Mouse (Mus musculus) thymus, adult 2 months (tissue): ENCODE results near the gene Slc6a18. TPM values are rescaled to one million over a fixed set of nuclear protein-coding genes. Genes with fewer than 3 reads are reported as not detected.

Source experiments
- DNase-seq: peaks from one replicate; pipeline ENCODE4 v3.0.0; 2021
- H3K27ac ChIP-seq: fragments of 200-500 bp; 2 replicates; pipeline ENCODE4 v1.5.1; 2012; ENCODE audit warnings: low read length, control low read depth; ENCODE audit not compliant: control insufficient read depth, insufficient read depth
- H3K27me3 ChIP-seq: fragments of 200-500 bp; 2 replicates; pipeline ENCODE4 v1.6.1; 2012; ENCODE audit warnings: mild to moderate bottlenecking, low read length, moderate library complexity, mixed read lengths; ENCODE audit not compliant: control insufficient read depth, insufficient read depth
- H3K36me3 ChIP-seq: fragments of 200-500 bp; 2 replicates; pipeline ENCODE4 v1.6.1; 2012; ENCODE audit warnings: mild to moderate bottlenecking, low read length, moderate library complexity; ENCODE audit not compliant: control insufficient read depth, insufficient read depth
- H3K4me1 ChIP-seq: fragments of 200-500 bp; replicated peaks from 2 replicates; pipeline ENCODE4 v1.6.1; 2012; ENCODE audit warnings: low read length; ENCODE audit not compliant: control insufficient read depth, insufficient read depth
- H3K4me3 ChIP-seq: fragments of 200-500 bp; 2 replicates; pipeline ENCODE4 v1.5.1; 2012; ENCODE audit warnings: mild to moderate bottlenecking, low read length, control low read depth, moderate library complexity; ENCODE audit not compliant: control insufficient read depth, insufficient read depth
- CTCF ChIP-seq: fragments of 200-500 bp; IDR thresholded peaks from 2 replicates; pipeline ENCODE4 v1.5.1; 2012; ENCODE audit warnings: mild to moderate bottlenecking, control low read depth, low read length, moderate library complexity, borderline replicate concordance; ENCODE audit not compliant: control insufficient read depth, poor library complexity, insufficient read depth; ENCODE audit errors: extremely low read depth
- POLR2A ChIP-seq: fragments of 200-500 bp; IDR thresholded peaks from 2 replicates; pipeline ENCODE4 v1.6.1; 2012; ENCODE audit warnings: mild to moderate bottlenecking, low read length, control low read depth, moderate library complexity; ENCODE audit not compliant: control insufficient read depth, poor library complexity, insufficient read depth; ENCODE audit errors: extremely low read depth
- WGBS: fragments of 180-500 bp; shearing (Covaris S2); methylation state at CpG from one replicate; pipeline ENCODE4 v1.1.7; 2018; 5-methylcytosine and 5-hydroxymethylcytosine counted together
- polyA plus RNA-seq: library from polyadenylated mRNA; depleted of rRNA; stranded (reverse); fragments of >200 nt; gene quantifications from 2 replicates; pipeline ENCODE4 v1.2.3, GENCODE M21; 2012; rRNA removed

The Slc6a18 gene
- 0.15 and 0.26 TPM in 2 replicates for polyA plus RNA-seq

GRCm38 (mm10) chr13:73677853-73678252 is at the start of gene Slc6a18:
TSS of gene Slc6a18 (minus strand) at chr13:73678023.
- Histone ChIP-seq H3K4me1 (peaks cover 22% of the 10 kb centered on the region), H3K36me3 (peaks cover 8% of the 10 kb centered on the region), H3K27me3 (no peaks in the 10 kb centered on the region), H3K27ac (no peak within 1 kb of the TSS), H3K4me3 (no peak within 1 kb of the TSS)
- TF ChIP-seq POLR2A (no peak), CTCF (no peak)
- DNase-seq: no peak
- WGBS: 95% methylated on average over 3 of the region's 3 CpGs

DNA sequence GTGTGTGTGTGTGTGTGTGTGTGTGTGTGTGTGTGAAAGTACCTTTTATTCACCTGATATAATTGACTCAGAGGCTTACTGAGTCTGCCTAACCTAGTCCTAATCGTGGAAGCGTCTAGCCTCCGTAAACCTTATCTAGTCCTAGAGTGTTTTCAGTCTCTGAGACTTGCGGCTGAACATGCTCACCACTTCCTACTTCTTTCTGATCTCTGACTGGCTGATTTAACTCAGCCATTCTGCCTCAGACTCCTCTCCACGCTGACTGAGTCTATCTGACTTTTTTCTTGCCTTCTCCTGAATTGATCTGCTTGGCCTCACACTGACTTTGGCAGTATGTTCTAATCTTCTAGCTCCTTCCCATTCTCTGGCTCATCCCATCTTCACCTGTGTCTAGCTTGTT is 47.5 kb upstream of the Slc6a18 start:
- DNase-seq: peak; percentile 50
- H3K27ac ChIP-seq: no peak overlapping the region

DNA sequence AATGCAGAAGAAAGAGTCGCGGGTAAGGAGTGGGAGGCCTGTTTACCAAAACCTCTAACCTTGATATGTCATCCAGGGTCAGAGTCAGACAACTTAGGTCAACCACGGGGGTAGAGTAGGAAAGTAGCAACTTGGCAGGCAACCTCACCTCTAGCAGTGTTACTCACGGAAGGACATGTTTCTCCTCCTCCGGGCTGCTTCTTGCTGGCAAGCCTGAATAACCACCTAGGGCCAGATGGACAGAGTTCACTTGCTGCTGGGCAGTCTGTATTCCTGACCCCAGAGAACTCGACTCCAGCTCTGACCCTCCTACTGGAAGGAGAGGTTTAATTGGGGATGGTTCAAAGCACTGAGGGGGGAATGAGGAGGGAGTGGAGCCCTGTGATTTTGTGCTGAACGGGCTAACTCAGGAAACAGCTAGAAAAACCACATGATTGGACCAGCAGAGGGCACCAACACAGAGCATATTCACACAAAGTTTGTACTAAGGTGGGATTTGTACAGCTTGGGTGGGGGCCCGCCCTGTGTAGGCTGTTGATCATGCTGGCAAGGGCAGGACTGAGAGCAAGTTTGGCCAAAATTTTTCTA is 45.4 kb upstream of the Slc6a18 start:
- Histone ChIP-seq H3K4me3 (no peak overlapping the region), H3K4me1 (peaks cover 10% of the 10 kb centered on the region), H3K36me3 (no peaks in the 10 kb centered on the region), H3K27ac (no peak overlapping the region), H3K27me3 (no peaks in the 10 kb centered on the region; the same call in 1 of the 2 replicates)
- TF ChIP-seq POLR2A: no peak
- no peak for TF ChIP-seq CTCF
- peak; percentile 65 for DNase-seq
- 42% methylated on average over 8 of the region's 8 CpGs for WGBS

More for the DNA sequence above, 47.5 kb upstream of the Slc6a18 start:
- no peaks in the 10 kb centered on the region; the same call in 1 of the 2 replicates for H3K27me3 ChIP-seq
- H3K4me3 ChIP-seq: no peak overlapping the region
- 3% methylated on average over 5 of the region's 5 CpGs for WGBS
- H3K4me1 ChIP-seq: peaks cover 13% of the 10 kb centered on the region
- TF ChIP-seq CTCF: no peak
- no peak for TF ChIP-seq POLR2A
- no peaks in the 10 kb centered on the region for H3K36me3 ChIP-seq

- WGBS: 96% methylated on average over 4 of the region's 4 CpGs
Observed at GRCm38 (mm10) chr13:73720241-73720640, 42.4 kb upstream of the Slc6a18 start.

GRCm38 (mm10) chr13:73718225-73718624 is 40.4 kb upstream of the Slc6a18 start:
- DNase-seq: peak; percentile 83
- H3K27ac ChIP-seq: no peak overlapping the region
- H3K36me3 ChIP-seq: no peaks in the 10 kb centered on the region
- H3K4me3 ChIP-seq: no peak overlapping the region
- peaks cover 7% of the 10 kb centered on the region for H3K4me1 ChIP-seq
- WGBS: 8% methylated on average over 2 of the region's 2 CpGs
- H3K27me3 ChIP-seq: no peaks in the 10 kb centered on the region
- TF ChIP-seq POLR2A: no peak
- no peak for TF ChIP-seq CTCF

More at GRCm38 (mm10) chr13:73720241-73720640, 42.4 kb upstream of the Slc6a18 start:
- Histone ChIP-seq H3K4me1 (0 out of 2 replicates have a peak, but pooled peaks cover 4% of the 10 kb centered on the region), H3K27ac (no peak overlapping the region), H3K36me3 (no peaks in the 10 kb centered on the region), H3K4me3 (no peak overlapping the region), H3K27me3 (no peaks in the 10 kb centered on the region; the same call in 1 of the 2 replicates)
- no peak for TF ChIP-seq CTCF
- no peak for TF ChIP-seq POLR2A
- no peak for DNase-seq

- Histone ChIP-seq H3K36me3 (no peaks in the 10 kb centered on the region), H3K27me3 (no peaks in the 10 kb centered on the region), H3K4me1 (peaks cover 46% of the 10 kb centered on the region), H3K27ac (peak overlapping the region; percentile 23; the same call in 1 of the 2 replicates), H3K4me3 (no peak overlapping the region)
- TF ChIP-seq POLR2A: no peak
- TF ChIP-seq CTCF: no peak
- 61% methylated on average over 2 of the region's 2 CpGs for WGBS
- peak; percentile 65 for DNase-seq
Observed at GRCm38 (mm10) chr13:73714020-73714419, 36.2 kb upstream of the Slc6a18 start.
